Mouse (Mus musculus) heart, postnatal 25 days (tissue): ENCODE results near the gene Rhob. TPM values are rescaled to one million over a fixed set of nuclear protein-coding genes. Genes with fewer than 3 reads are reported as not detected.

Experiments
- DNase-seq: peaks from one replicate; pipeline ENCODE4 v3.0.0; 2022; ENCODE audit warnings: low spot score
- intact Hi-C: fragments of 180-260 bp; cut with DNase I; formaldehyde crosslinking; loops from one replicate; pipeline ENCODE4 v1.15.1; 2025
- total RNA-seq, 2 experiments: library from RNA; stranded (reverse); gene quantifications; 2 replicates each; pipeline ENCODE4 v1.2.3; 2021

The Rhob gene
- total RNA-seq, 2 experiments from 2014 or later, result 149 to 156 TPM

DNA sequence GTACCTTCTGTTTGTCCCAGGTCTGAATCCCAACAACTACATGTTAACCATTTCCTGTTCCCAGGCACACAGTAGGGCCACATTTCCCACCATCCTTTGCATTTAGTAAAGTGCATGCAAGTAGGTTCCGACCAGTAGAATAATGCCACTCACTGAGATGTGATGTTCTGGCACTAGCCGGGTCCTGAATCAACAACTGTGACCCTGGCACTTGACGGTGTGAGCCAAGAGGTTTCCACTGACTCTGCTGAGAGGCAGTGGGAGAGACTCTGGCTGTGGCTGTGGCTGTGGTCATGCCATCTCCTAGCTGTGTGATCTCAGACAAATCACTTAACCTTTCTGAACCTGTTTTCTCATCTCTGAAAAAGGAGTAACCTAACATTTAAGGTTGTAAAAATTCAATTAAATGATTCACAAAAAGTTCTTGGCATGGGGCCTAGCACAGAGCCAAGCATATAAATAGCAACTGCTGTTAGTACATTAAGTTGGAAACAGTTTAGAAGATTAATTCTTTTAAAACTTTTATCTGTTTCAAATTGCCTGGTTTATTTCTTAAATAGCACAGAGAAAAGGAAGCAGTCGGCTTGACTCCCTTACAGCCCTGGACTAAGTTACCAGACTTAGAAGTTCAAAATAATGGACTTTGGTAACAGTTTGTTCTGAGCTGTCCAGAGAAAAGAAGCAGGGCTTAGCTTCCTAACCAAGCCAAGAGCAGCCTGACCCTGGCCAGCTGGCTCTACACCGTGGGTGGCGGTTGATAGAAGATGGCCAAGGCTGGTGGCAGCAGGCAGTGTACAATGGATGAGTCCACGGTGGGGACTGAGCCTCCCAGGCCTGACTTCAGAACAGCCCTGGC is 46.8 kb downstream of the Rhob start:
- intact Hi-C loops, result no loop called here
- DNase-seq, result peak; percentile 68

DNA sequence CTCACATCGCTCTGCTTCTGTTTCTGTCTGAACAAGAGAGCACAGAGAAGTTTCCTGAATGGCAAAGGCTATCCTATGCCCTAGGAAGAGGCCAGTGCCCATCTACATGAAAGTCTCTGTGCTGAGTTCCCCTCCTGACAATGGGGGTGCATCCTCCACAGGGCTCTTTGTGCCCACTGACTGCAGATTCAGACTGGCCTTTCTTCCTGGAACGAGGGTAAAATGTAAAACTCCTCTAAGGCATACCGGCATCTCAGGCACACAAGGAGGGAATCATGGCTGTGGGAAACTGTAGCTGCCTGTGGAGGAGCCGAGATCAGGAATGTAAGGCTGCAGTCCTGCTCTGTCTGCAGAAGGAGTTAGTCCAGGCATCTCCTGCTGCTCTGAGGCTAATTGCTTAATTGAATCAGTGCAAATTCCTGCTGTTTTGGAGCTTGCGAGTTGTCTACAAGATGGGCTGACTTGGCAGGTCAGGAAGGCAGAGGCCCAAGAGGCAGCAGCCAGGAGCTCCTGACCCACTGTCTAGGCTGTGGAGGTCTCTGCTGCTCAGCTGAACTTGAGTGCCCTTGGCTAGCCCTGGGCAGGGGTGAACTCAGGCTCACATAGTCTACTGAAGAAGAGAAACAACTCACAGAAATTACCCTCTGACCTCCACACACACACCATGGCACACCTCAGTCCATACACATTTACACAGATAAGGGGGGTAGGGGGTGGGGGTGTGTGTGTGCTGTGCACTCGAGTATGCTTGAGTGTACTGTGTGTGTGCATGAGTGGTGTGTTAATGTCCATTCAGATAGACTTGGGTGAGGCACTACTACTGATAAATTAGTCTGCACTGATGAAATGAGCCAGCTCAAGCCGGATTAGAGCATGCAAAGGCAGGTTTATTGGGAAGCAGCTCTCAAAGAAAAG is 48.0 kb downstream of the Rhob start:
- intact Hi-C loops, result no loop called here
- DNase-seq, result no peak

DNA sequence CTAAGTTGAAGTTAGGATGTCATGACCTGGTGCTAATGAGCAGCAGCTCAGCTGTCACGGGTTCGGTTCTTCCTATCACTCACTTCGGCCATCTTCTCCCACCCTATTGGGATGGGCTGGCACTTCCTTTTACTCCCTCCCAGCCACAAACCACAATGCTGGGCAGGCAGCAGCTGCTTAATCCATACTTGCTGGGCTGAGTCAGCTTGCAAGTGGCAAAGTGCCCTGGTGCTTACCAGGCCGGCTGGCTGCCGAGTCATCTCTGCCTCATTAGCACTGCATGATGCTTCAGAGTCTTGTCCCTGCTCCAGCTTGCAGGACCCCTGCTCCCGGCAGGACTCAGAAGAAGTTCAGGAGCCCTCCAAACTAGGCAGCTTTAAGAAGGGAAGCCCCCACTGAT is 49.2 kb downstream of the Rhob start:
- DNase-seq, result no peak
- intact Hi-C loops, result no loop called here

DNA sequence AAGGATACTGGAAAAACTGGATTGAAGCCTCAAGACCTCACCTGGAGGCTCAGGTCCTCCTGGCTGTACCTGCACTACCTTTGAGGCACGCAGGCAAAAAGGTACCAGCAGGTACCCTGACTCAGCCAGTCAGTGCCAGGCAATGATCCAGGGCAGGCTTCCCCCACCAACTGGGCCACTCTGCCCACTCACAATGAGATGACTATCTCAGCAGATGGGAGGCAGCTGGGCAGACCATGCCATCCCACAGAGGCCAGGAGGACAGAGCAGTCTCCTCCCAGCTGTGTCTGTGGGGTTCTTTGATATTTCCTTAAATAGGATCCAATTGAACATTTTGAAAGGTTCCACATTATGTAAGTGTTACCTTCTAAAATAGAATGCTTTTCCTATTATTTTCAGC is 49.8 kb downstream of the Rhob start:
- DNase-seq, result no peak
- intact Hi-C loops, result no loop called here

Other genes with a start within 250 kb of the Rhob start
- gene Gdf7, start 198.1 kb downstream of the Rhob start, total RNA-seq, result under 1 TPM; 0.23 to 0.53 TPM
- gene Hs1bp3, start 186.6 kb downstream of the Rhob start, total RNA-seq, result 10 to 100 TPM; 11.9 to 14.1 TPM
- not detected for gene Slc7a15, start 99.1 kb upstream of the Rhob start, total RNA-seq
- gene Pum2, start 174.1 kb upstream of the Rhob start, total RNA-seq, result 100 to 1,000 TPM; 129 to 131 TPM